In the genomic region with DNA sequence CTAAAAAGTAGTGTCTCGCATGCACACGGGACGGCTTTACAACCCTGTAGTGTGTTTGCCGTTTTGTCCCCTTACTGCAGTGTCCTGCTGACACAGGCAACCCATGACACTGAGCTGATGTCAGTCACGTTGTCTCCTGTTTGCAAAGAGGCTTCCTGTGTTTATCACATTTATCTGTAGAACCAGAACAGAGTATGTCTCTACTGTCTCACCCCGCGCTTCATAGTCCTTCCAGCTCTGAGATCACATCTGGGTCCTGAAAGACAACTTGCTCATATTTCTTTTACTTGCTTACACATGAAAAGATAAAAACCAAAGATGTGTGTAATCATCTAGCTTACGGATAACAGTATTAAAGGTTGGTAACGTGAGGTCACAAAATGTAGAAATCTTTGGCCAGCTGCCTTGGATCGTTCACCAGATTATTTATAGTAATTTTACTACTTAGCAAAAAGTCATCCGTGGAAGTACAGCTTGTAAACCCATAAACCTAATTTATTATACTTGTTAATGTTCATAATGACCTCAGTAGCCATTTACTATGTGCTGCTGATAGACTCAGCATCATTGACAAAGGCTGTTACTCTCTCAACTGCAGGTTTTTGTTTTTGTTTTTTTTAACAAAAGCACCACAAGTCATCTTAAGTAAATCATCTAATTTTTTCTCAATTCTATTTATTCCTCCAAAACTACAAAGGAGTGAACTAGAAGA, we compare ENCODE assay signal across 15 mouse cellular contexts. TPM values are rescaled to one million over a fixed set of nuclear protein-coding genes. Genes with fewer than 3 reads are reported as not detected.
DNase-seq lines count a peak whose midpoint lies in the region; ATAC-seq and TF ChIP-seq lines count a peak whose summit lies in the region.
"Had no signal": no experiment of that assay in that cellular context is flagged by ENCODE, and none has a peak within 500 bp of the region (broad histone marks: within the 10 kb centered on the region; RNA-seq: fewer than 3 reads in every experiment).

No protein-coding gene starts in this region.

- TF ChIP-seq CTCF in liver, adult 2 months (IDR thresholded peaks at IDR 0.05; ENCODE audit: low read depth, low read length): no peak
- no peak for TF ChIP-seq CTCF in liver, embryonic 14.5 days (IDR thresholded peaks at IDR 0.05; ENCODE audit: low read depth)

- peak; percentile 41 for DNase-seq in adrenal gland, postnatal 10 days
- no peak for DNase-seq in adrenal gland, postnatal 4 days (ENCODE audit: low spot score in 2 of 2)
- peak; percentile 32 for DNase-seq in liver, adult 2 months (ENCODE audit: extremely low read depth, low read depth, low spot score)
- no peak for DNase-seq in liver
- DNase-seq in liver, embryonic 14.5 days (ENCODE audit: low read depth in 3 of 3, low spot score in 3 of 3): no peak
- DNase-seq in lung, postnatal 36 days: peak; percentile 74
- no peak for DNase-seq in cerebellum, adult 18-20 months
- no peak for DNase-seq in layer of hippocampus, adult 11-12 months (ENCODE audit: low spot score)
- DNase-seq: right cerebral cortex, postnatal 14 days had no signal

- no peak overlapping the region for H3K4me3 ChIP-seq in liver, adult 2 months (ENCODE audit: insufficient read depth, low read depth, low read length)
- H3K4me3 ChIP-seq in liver, embryonic 14.5 days (ENCODE audit: insufficient read depth in 1 of 2, low read depth in 2 of 2, low read length in 2 of 2): no peak overlapping the region
- H3K4me3 ChIP-seq: embryonic facial prominence, embryonic 13.5 days; forebrain, embryonic 10.5 days; heart, embryonic 13.5 days; limb, embryonic 12.5 days; myocyte had no signal

- H3K4me2 ChIP-seq in liver, embryonic 14.5 days (ENCODE audit: low read depth): no peak overlapping the region
- H3K4me2 ChIP-seq: embryonic facial prominence, embryonic 13.5 days; heart, embryonic 13.5 days; limb, embryonic 12.5 days; midbrain, embryonic 11.5 days had no signal

- H3K9me3 ChIP-seq in liver, embryonic 14.5 days (ENCODE audit: control insufficient read depth, low read length): no peaks in the 10 kb centered on the region
- H3K9me3 ChIP-seq: embryonic facial prominence, embryonic 13.5 days; forebrain, embryonic 10.5 days; heart, embryonic 13.5 days; limb, embryonic 12.5 days had no signal

- 0 out of 2 replicates have a peak, but pooled peaks cover 2% of the 10 kb centered on the region for H3K4me1 ChIP-seq in liver, adult 2 months (ENCODE audit: control insufficient read depth, insufficient read depth, low read length)
- no peaks in the 10 kb centered on the region; a peak in 1 of 4 replicates for H3K4me1 ChIP-seq in liver, embryonic 14.5 days (replicated peaks; ENCODE audit: control insufficient read depth in 2 of 2, insufficient read depth in 2 of 2, low read length in 1 of 2)
- H3K4me1 ChIP-seq: embryonic facial prominence, embryonic 13.5 days; limb, embryonic 12.5 days had no signal

- TF ChIP-seq POLR2A in liver, adult 2 months (IDR thresholded peaks at IDR 0.05; ENCODE audit: extremely low read depth, insufficient read depth, low read length): no peak

- H3K36me3 ChIP-seq in liver, adult 2 months (ENCODE audit: control insufficient read depth, insufficient read depth, low read length): no peaks in the 10 kb centered on the region; the same call in 1 of the 2 replicates
- H3K36me3 ChIP-seq in liver, embryonic 14.5 days (replicated peaks; ENCODE audit: control insufficient read depth, insufficient read depth, low read depth): peaks cover 17% of the 10 kb centered on the region
- H3K36me3 ChIP-seq: embryonic facial prominence, embryonic 13.5 days had no signal

- no peaks in the 10 kb centered on the region for H3K27me3 ChIP-seq in liver, adult 2 months (ENCODE audit: control insufficient read depth, insufficient read depth, low read length)
- H3K27me3 ChIP-seq in liver, embryonic 14.5 days (ENCODE audit: control insufficient read depth, insufficient read depth, low read length): no peaks in the 10 kb centered on the region
- H3K27me3 ChIP-seq: embryonic facial prominence, embryonic 13.5 days; heart, embryonic 13.5 days; limb, embryonic 12.5 days had no signal

- WGBS in liver, adult 2 months: 70% methylated on average over 11 of the region's 11 CpGs
- 65% methylated on average over 11 of the region's 11 CpGs for WGBS in liver, embryonic 14.5 days (ENCODE audit: insufficient replicate concordance)

- H3K27ac ChIP-seq in liver, adult 2 months (replicated peaks; ENCODE audit: insufficient read depth, low read depth, low read length): no peak overlapping the region
- no peak overlapping the region for H3K27ac ChIP-seq in liver, embryonic 14.5 days
- H3K27ac ChIP-seq: embryonic facial prominence, embryonic 13.5 days; forebrain, embryonic 10.5 days; heart, embryonic 13.5 days; limb, embryonic 12.5 days had no signal

- no peak overlapping the region for H3K9ac ChIP-seq in liver, adult 2 months (ENCODE audit: low read depth, low read length)
- H3K9ac ChIP-seq in liver, embryonic 14.5 days (replicated peaks): no peak overlapping the region
- H3K9ac ChIP-seq: embryonic facial prominence, embryonic 13.5 days; heart, embryonic 13.5 days; limb, embryonic 12.5 days had no signal

- no peaks in the 10 kb centered on the region for H3K79me2 ChIP-seq in liver, adult 2 months (ENCODE audit: control insufficient read depth, insufficient read depth, low read length)

- ATAC-seq in liver, embryonic 14.5 days (ENCODE audit: insufficient read depth): peak; percentile 51; the same call in 1 of the 2 replicates

- TF ChIP-seq EP300 in liver, embryonic 14.5 days (IDR thresholded peaks at IDR 0.05; ENCODE audit: low read depth): no peak

RNA-seq across cellular contexts. Expression of a gene that starts 22.4 kb away (rescaled TPM):
- total RNA-seq in adrenal gland, postnatal 10 days (2021): 100 to 1,000 TPM in 1 of 2 experiments, 10 to 100 TPM in 1; 86.7 to 110 TPM
- 100 to 1,000 TPM in 1 of 2 experiments, 10 to 100 TPM in 1; 87.9 to 104 TPM for total RNA-seq in adrenal gland, postnatal 4 days (2021)
- 9.5 and 11.8 TPM in 2 replicates for total RNA-seq in liver, adult 2 months (2014; rRNA removed)
- 1.8 and 2.1 TPM in 2 replicates for polyA plus RNA-seq in liver, adult 2 months (2012; rRNA removed)
- 6.5 and 14.3 TPM in 2 replicates for polyA plus RNA-seq in liver, embryonic 14.5 days (2012; rRNA removed)
- 26.8 and 33.4 TPM in 2 replicates for polyA plus RNA-seq in liver, embryonic 14.5 days (2014; fragmentation: Nextera tagmentation; extraction: Ambion mirVana)

Comparison
In these comparisons a context has a peak if more than half of its experiments do, and no peak if none do; other contexts are left out.
1. DNase-seq: peak in adrenal gland, postnatal 10 days (single experiment), liver, adult 2 months (single experiment) and lung, postnatal 36 days (single experiment); none in adrenal gland, postnatal 4 days (0 of 2), liver (single experiment), liver, embryonic 14.5 days (0 of 3), cerebellum, adult 18-20 months (0 of 2) and layer of hippocampus, adult 11-12 months (single experiment).